Comparison of ENCODE assay signal across 17 mouse cellular contexts in genomic region chr10:108701361-108702128, GRCm38 (mm10). TPM values are rescaled to one million over a fixed set of nuclear protein-coding genes. Genes with fewer than 3 reads are reported as not detected.
A peak's percentile ranks its signal among the peaks of the same experiment; 100 is the strongest.
DNase-seq lines count a peak whose midpoint lies in the region; ATAC-seq and TF ChIP-seq lines count a peak whose summit lies in the region.
"Had no signal": no experiment of that assay in that cellular context is flagged by ENCODE, and none has a peak within 500 bp of the region (broad histone marks: within the 10 kb centered on the region; RNA-seq: fewer than 3 reads in every experiment).

No protein-coding gene starts in this region.

- no peak for TF ChIP-seq POLR2A in brain, embryonic 14.5 days (IDR thresholded peaks at IDR 0.05; ENCODE audit: borderline replicate concordance, extremely low read depth, insufficient read depth, insufficient read length, poor library complexity, severe bottlenecking)
- TF ChIP-seq POLR2A in cerebellum, adult 2 months (IDR thresholded peaks at IDR 0.05; ENCODE audit: borderline replicate concordance, insufficient read depth, low read length) = no peak

- H3K4me1 ChIP-seq in embryonic facial prominence, embryonic 14.5 days (ENCODE audit: control insufficient read depth, insufficient read depth, low read length) = no peaks in the 10 kb centered on the region
- peaks cover 9% of the 10 kb centered on the region for H3K4me1 ChIP-seq in hindbrain, embryonic 13.5 days (replicated peaks)
- H3K4me1 ChIP-seq in midbrain, embryonic 16.5 days (ENCODE audit: control insufficient read depth, insufficient read depth, low read length) = peaks cover 6% of the 10 kb centered on the region
- no peaks in the 10 kb centered on the region for H3K4me1 ChIP-seq in cerebellum, adult 2 months (ENCODE audit: control insufficient read depth, insufficient read depth, low read length)
- H3K4me1 ChIP-seq: liver, embryonic 13.5 days had no signal

- 0 out of 2 replicates have a peak, but pooled peaks cover 3% of the 10 kb centered on the region for H3K9me3 ChIP-seq in embryonic facial prominence, embryonic 14.5 days (ENCODE audit: control insufficient read depth, low read length)
- no peaks in the 10 kb centered on the region for H3K9me3 ChIP-seq in hindbrain, embryonic 13.5 days
- no peaks in the 10 kb centered on the region for H3K9me3 ChIP-seq in midbrain, embryonic 16.5 days (replicated peaks; ENCODE audit: control insufficient read depth, low read length, poor library complexity, severe bottlenecking)
- H3K9me3 ChIP-seq: embryonic facial prominence, embryonic 13.5 days had no signal

- H3K4me2 ChIP-seq in embryonic facial prominence, embryonic 14.5 days (ENCODE audit: low read depth, low read length) = no peak overlapping the region
- H3K4me2 ChIP-seq in hindbrain, embryonic 13.5 days = peak overlapping the region; percentile 37
- H3K4me2 ChIP-seq in midbrain, embryonic 16.5 days (ENCODE audit: low read length) = peak overlapping the region; percentile 18
- H3K4me2 ChIP-seq: embryonic facial prominence, embryonic 13.5 days; liver, embryonic 13.5 days had no signal

- peak; percentile 94 for DNase-seq in brain, embryonic 14.5 days (ENCODE audit: low read depth)
- DNase-seq in embryonic facial prominence, embryonic 14.5 days (ENCODE audit: low spot score) = peak; percentile 34
- DNase-seq in cerebellum, adult 2 months = no peak
- DNase-seq: adrenal gland, postnatal 14 days; cerebellum, adult 11-12 months; liver, embryonic 13.5 days; lung, postnatal 4 days had no signal

- 55% methylated on average over 14 of the region's 14 CpGs for WGBS in embryonic facial prominence, embryonic 14.5 days
- 19% methylated on average over 14 of the region's 14 CpGs for WGBS in hindbrain, embryonic 13.5 days
- WGBS in midbrain, embryonic 16.5 days = 17% methylated on average over 14 of the region's 14 CpGs
- 69% methylated on average over 14 of the region's 14 CpGs for WGBS in cerebellum, adult 2 months

- no peak overlapping the region for H3K27ac ChIP-seq in embryonic facial prominence, embryonic 14.5 days (replicated peaks; ENCODE audit: low read depth, low read length)
- peak overlapping the region; percentile 79 for H3K27ac ChIP-seq in hindbrain, embryonic 13.5 days
- peak overlapping the region; percentile 58 for H3K27ac ChIP-seq in midbrain, embryonic 16.5 days (ENCODE audit: low read length)
- no peak overlapping the region for H3K27ac ChIP-seq in cerebellum, adult 2 months (ENCODE audit: insufficient read depth, low read length)
- H3K27ac ChIP-seq: embryonic facial prominence, embryonic 13.5 days; liver, embryonic 13.5 days had no signal

- TF ChIP-seq CTCF in brain, embryonic 14.5 days (IDR thresholded peaks at IDR 0.05; ENCODE audit: borderline replicate concordance, extremely low read depth, insufficient read depth, insufficient read length) = no peak
- TF ChIP-seq CTCF in cerebellum, adult 2 months (IDR thresholded peaks at IDR 0.05; ENCODE audit: borderline replicate concordance, insufficient read depth, low read depth, low read length) = no peak

- no peaks in the 10 kb centered on the region for H3K36me3 ChIP-seq in embryonic facial prominence, embryonic 14.5 days (ENCODE audit: control insufficient read depth, insufficient read depth, low read length)
- H3K36me3 ChIP-seq in hindbrain, embryonic 13.5 days = no peaks in the 10 kb centered on the region
- no peaks in the 10 kb centered on the region for H3K36me3 ChIP-seq in midbrain, embryonic 16.5 days (ENCODE audit: control insufficient read depth, insufficient read depth, low read length)
- H3K36me3 ChIP-seq: embryonic facial prominence, embryonic 13.5 days; liver, embryonic 13.5 days had no signal

- H3K4me3 ChIP-seq in embryonic facial prominence, embryonic 14.5 days (ENCODE audit: low read depth, low read length) = no peak overlapping the region
- H3K4me3 ChIP-seq in hindbrain, embryonic 13.5 days = no peak overlapping the region
- H3K4me3 ChIP-seq in midbrain, embryonic 16.5 days (ENCODE audit: low read depth, low read length) = no peak overlapping the region
- H3K4me3 ChIP-seq in cerebellum, adult 2 months (replicated peaks; ENCODE audit: insufficient read depth, low read depth, low read length) = no peak overlapping the region
- H3K4me3 ChIP-seq: embryonic facial prominence, embryonic 13.5 days; liver, embryonic 13.5 days had no signal

- H3K27me3 ChIP-seq in embryonic facial prominence, embryonic 14.5 days (replicated peaks; ENCODE audit: control insufficient read depth, insufficient read depth, low read length) = no peaks in the 10 kb centered on the region
- no peaks in the 10 kb centered on the region for H3K27me3 ChIP-seq in hindbrain, embryonic 13.5 days
- no peaks in the 10 kb centered on the region for H3K27me3 ChIP-seq in midbrain, embryonic 16.5 days (ENCODE audit: control insufficient read depth, insufficient read depth, low read depth, low read length)
- no peaks in the 10 kb centered on the region for H3K27me3 ChIP-seq in cerebellum, adult 2 months (ENCODE audit: control insufficient read depth, insufficient read depth, low read length)
- H3K27me3 ChIP-seq: CH12.LX; embryonic facial prominence, embryonic 13.5 days; liver, embryonic 13.5 days had no signal

- no peak for ATAC-seq in embryonic facial prominence, embryonic 14.5 days (ENCODE audit: low read depth)
- ATAC-seq in hindbrain, embryonic 13.5 days (ENCODE audit: low FRiP score) = 0 out of 2 replicates have a peak, but pooled peaks have one; percentile 28
- peak; percentile 69 for ATAC-seq in midbrain, embryonic 16.5 days
- ATAC-seq in inflammation-experienced regulatory T-cells, adult 6 months = no peak
- ATAC-seq in frontal cortex, adult (ENCODE audit: low TSS enrichment) = no peak
- ATAC-seq: intestine, embryonic 16.5 days had no signal

- H3K9ac ChIP-seq in embryonic facial prominence, embryonic 14.5 days (ENCODE audit: low read depth, low read length) = no peak overlapping the region
- H3K9ac ChIP-seq in hindbrain, embryonic 13.5 days = no peak overlapping the region
- no peak overlapping the region; the same call in 1 of the 2 replicates for H3K9ac ChIP-seq in midbrain, embryonic 16.5 days (ENCODE audit: low read depth, low read length)
- H3K9ac ChIP-seq: embryonic facial prominence, embryonic 13.5 days; liver, embryonic 13.5 days had no signal

RNA-seq across cellular contexts. Expression of gene Gm5136, which starts 1.6 kb away (rescaled TPM):
- polyA plus RNA-seq in brain, embryonic 14.5 days (2012; rRNA removed) = 0.29 and 0.55 TPM in 2 replicates
- not detected in 2 replicates for polyA plus RNA-seq in embryonic facial prominence, embryonic 14.5 days (2014; fragmentation: Nextera tagmentation; extraction: Ambion mirVana)
- polyA plus RNA-seq in hindbrain, embryonic 13.5 days (2015; fragmentation: Nextera tagmentation; extraction: Ambion mirVana) = 0.18 and 0.43 TPM in 2 replicates
- polyA plus RNA-seq in midbrain, embryonic 16.5 days (2015; fragmentation: Nextera tagmentation; extraction: Ambion mirVana) = 0.35 and 0.39 TPM in 2 replicates
- not detected for polyA plus RNA-seq in inflammation-experienced regulatory T-cells, adult 6 months (2017; shearing (Covaris generic))
- polyA plus RNA-seq in cerebellum, adult 2 months (2012; rRNA removed) = 0.70 and 0.95 TPM in 2 replicates
- polyA plus RNA-seq: embryonic facial prominence, embryonic 13.5 days; intestine, embryonic 16.5 days; large intestine, adult 2 months; liver, embryonic 13.5 days; stomach, embryonic 16.5 days; urinary bladder, adult 2 months had no signal

Comparison
In these comparisons a context has a peak if more than half of its experiments do, and no peak if none do; other contexts are left out.
1. DNase-seq: peak in brain, embryonic 14.5 days (single experiment) and embryonic facial prominence, embryonic 14.5 days (single experiment); none in cerebellum, adult 2 months (0 of 2).
2. ATAC-seq: peak in hindbrain, embryonic 13.5 days (single experiment) and midbrain, embryonic 16.5 days (single experiment); none in embryonic facial prominence, embryonic 14.5 days (single experiment), inflammation-experienced regulatory T-cells, adult 6 months (single experiment) and frontal cortex, adult (single experiment).
3. H3K27ac ChIP-seq: peak in hindbrain, embryonic 13.5 days (single experiment) and midbrain, embryonic 16.5 days (single experiment); none in embryonic facial prominence, embryonic 14.5 days (single experiment) and cerebellum, adult 2 months (single experiment).